Mouse (Mus musculus) lung, postnatal 0 days (tissue): Measurements from ENCODE around the gene Gm20388. TPM values are rescaled to one million over a fixed set of nuclear protein-coding genes. Genes with fewer than 3 reads are reported as not detected.

Source experiments
- ATAC-seq: fragments of 200-750 bp; cut with Nextera tagmentation; 2 replicates; pipeline ENCODE4 v1.8.0; 2017; ENCODE audit warnings: moderate library complexity
- DNase-seq: peaks from one replicate; pipeline ENCODE4 v3.0.0-alpha.2; 2016; ENCODE audit warnings: low spot score
- H3K27ac ChIP-seq: fragments of 300-500 bp; sonication (generic); 2 replicates; pipeline ENCODE4 v1.5.1; 2014; ENCODE audit warnings: antibody characterized with exemption, mild to moderate bottlenecking, low read length, mixed read lengths
- H3K27me3 ChIP-seq: fragments of 300-500 bp; sonication (generic); replicated peaks from 2 replicates; pipeline ENCODE4 v1.6.1; 2014; ENCODE audit warnings: low read length, mixed read lengths; ENCODE audit not compliant: insufficient read depth
- H3K36me3 ChIP-seq: fragments of 300-500 bp; sonication (generic); 2 replicates; pipeline ENCODE4 v1.6.1; 2014; ENCODE audit warnings: low read length, mixed read lengths; ENCODE audit not compliant: insufficient read depth
- H3K4me1 ChIP-seq: fragments of 300-500 bp; sonication (generic); 2 replicates; pipeline ENCODE4 v1.6.1; 2014; ENCODE audit warnings: antibody characterized with exemption, low read depth, low read length, mixed read lengths; ENCODE audit not compliant: insufficient read depth
- H3K4me2 ChIP-seq: fragments of 300-500 bp; sonication (generic); replicated peaks from 2 replicates; pipeline ENCODE4 v1.6.1; 2014; ENCODE audit warnings: low read depth, mild to moderate bottlenecking, low read length, moderate library complexity, mixed read lengths
- H3K4me3 ChIP-seq: fragments of 300-500 bp; sonication (generic); 2 replicates; pipeline ENCODE4 v1.5.1; 2014; ENCODE audit warnings: low read depth, low read length
- H3K9ac ChIP-seq: fragments of 300-500 bp; sonication (generic); replicated peaks from 2 replicates; pipeline ENCODE4 v1.6.1; 2014; ENCODE audit warnings: low read depth, mild to moderate bottlenecking
- H3K9me3 ChIP-seq: fragments of 300-500 bp; sonication (generic); 2 replicates; pipeline ENCODE4 v1.6.1; 2016; ENCODE audit warnings: low read length, mixed read lengths
- CTCF ChIP-seq: IDR thresholded peaks from 2 replicates; pipeline ENCODE4 v1.5.1; 2016; ENCODE audit warnings: antibody characterized with exemption, mild to moderate bottlenecking
- EP300 ChIP-seq: IDR thresholded peaks from 2 replicates; pipeline ENCODE4 v1.6.1; 2016; ENCODE audit warnings: antibody characterized with exemption, mild to moderate bottlenecking, control low read depth
- WGBS: fragments of 180-500 bp; shearing (Covaris S2); extraction: QIAGEN DNeasy Blood & Tissue Kit; methylation state at CpG from one replicate; pipeline ENCODE4 v1.1.7; 2014; 5-methylcytosine and 5-hydroxymethylcytosine counted together
- polyA plus RNA-seq: library from polyadenylated mRNA; unstranded; fragments of >200 nt; fragmentation: Nextera tagmentation; extraction: Ambion mirVana; gene quantifications from 2 replicates; pipeline ENCODE4 v1.2.1, GENCODE M21; 2015

Gm20388 gene
- polyA plus RNA-seq, 1 experiment from 2014 or later: not detected

GRCm38 (mm10) chr8:122718711-122719499, 2808.3 kb downstream of the Gm20388 start:
- no peak overlapping the region for H3K9ac ChIP-seq
- 0 out of 2 replicates have a peak, but pooled peaks cover 2% of the 10 kb centered on the region for H3K27me3 ChIP-seq
- ATAC-seq: no peak
- H3K4me3 ChIP-seq: no peak overlapping the region
- H3K27ac ChIP-seq: no peak overlapping the region
- no peak overlapping the region for H3K4me2 ChIP-seq
- 0 out of 2 replicates have a peak, but pooled peaks cover 4% of the 10 kb centered on the region for H3K4me1 ChIP-seq
- TF ChIP-seq CTCF (no peak), EP300 (no peak)
- DNase-seq: no peak
- no peaks in the 10 kb centered on the region for H3K9me3 ChIP-seq
- 75% methylated on average over 14 of the region's 14 CpGs for WGBS
- H3K36me3 ChIP-seq: no peaks in the 10 kb centered on the region

- Histone ChIP-seq H3K4me1 (0 out of 2 replicates have a peak, but pooled peaks cover 4% of the 10 kb centered on the region), H3K9ac (no peak overlapping the region), H3K27me3 (0 out of 2 replicates have a peak, but pooled peaks cover 2% of the 10 kb centered on the region), H3K27ac (no peak overlapping the region), H3K4me3 (no peak overlapping the region), H3K4me2 (0 out of 2 replicates have a peak overlapping the region, but pooled peaks have one; percentile 6), H3K9me3 (no peaks in the 10 kb centered on the region), H3K36me3 (no peaks in the 10 kb centered on the region)
- 21% methylated on average over 7 of the region's 7 CpGs for WGBS
- TF ChIP-seq EP300 (peak; percentile 49; the same call in 1 of the 2 replicates), CTCF (peak; percentile 42)
- ATAC-seq (peak; percentile 69), DNase-seq (peak; percentile 52)
These were observed 2808.9 kb downstream of the Gm20388 start for GRCm38 (mm10) chr8:122719500-122720065.

- ATAC-seq: peak; percentile 74
- TF ChIP-seq EP300 (peak; percentile 53; the same call in 1 of the 2 replicates), CTCF (no peak)
- H3K4me3 ChIP-seq: no peak overlapping the region
- DNase-seq: peak; percentile 60
- H3K27me3 ChIP-seq: 0 out of 2 replicates have a peak, but pooled peaks cover 2% of the 10 kb centered on the region
- peak overlapping the region; percentile 6; the same call in 1 of the 2 replicates for H3K4me2 ChIP-seq
- H3K9me3 ChIP-seq: no peaks in the 10 kb centered on the region
- WGBS: 6% methylated on average over 25 of the region's 25 CpGs
- no peaks in the 10 kb centered on the region for H3K36me3 ChIP-seq
- H3K4me1 ChIP-seq: 0 out of 2 replicates have a peak, but pooled peaks cover 4% of the 10 kb centered on the region
- H3K9ac ChIP-seq: no peak overlapping the region
- H3K27ac ChIP-seq: no peak overlapping the region
These were observed 2809.6 kb downstream of the Gm20388 start for GRCm38 (mm10) chr8:122720070-122720729.

GRCm38 (mm10) chr8:122720811-122721640, 2810.4 kb downstream of the Gm20388 start:
- TF ChIP-seq EP300: no peak
- TF ChIP-seq CTCF: no peak
- Histone ChIP-seq H3K4me1 (0 out of 2 replicates have a peak, but pooled peaks cover 4% of the 10 kb centered on the region), H3K4me3 (no peak overlapping the region), H3K36me3 (no peaks in the 10 kb centered on the region), H3K27ac (no peak overlapping the region; the same call in 1 of the 2 replicates), H3K27me3 (0 out of 2 replicates have a peak, but pooled peaks cover 2% of the 10 kb centered on the region), H3K4me2 (no peak overlapping the region), H3K9me3 (no peaks in the 10 kb centered on the region), H3K9ac (no peak overlapping the region)
- WGBS: 44% methylated on average over 14 of the region's 14 CpGs
- ATAC-seq (peak; percentile 43), DNase-seq (peak; percentile 31)

GRCm38 (mm10) chr8:122725187-122725586, 2814.5 kb downstream of the Gm20388 start:
- H3K9me3 ChIP-seq: no peaks in the 10 kb centered on the region
- no peaks in the 10 kb centered on the region for H3K36me3 ChIP-seq
- no peak overlapping the region for H3K27ac ChIP-seq
- H3K9ac ChIP-seq: no peak overlapping the region
- H3K4me3 ChIP-seq: no peak overlapping the region
- no peak for TF ChIP-seq EP300
- TF ChIP-seq CTCF: no peak
- no peak overlapping the region for H3K4me2 ChIP-seq
- H3K27me3 ChIP-seq: 0 out of 2 replicates have a peak, but pooled peaks cover 2% of the 10 kb centered on the region
- DNase-seq (no peak), ATAC-seq (no peak)
- 0 out of 2 replicates have a peak, but pooled peaks cover 4% of the 10 kb centered on the region for H3K4me1 ChIP-seq
- WGBS: 88% methylated on average over 6 of the region's 6 CpGs
